Mouse (Mus musculus): Measurements from ENCODE around the gene Agtpbp1.

- TF ChIP-seq CTCF (IDR thresholded peaks at IDR 0.05; ENCODE audit: borderline replicate concordance, insufficient read depth, low read depth, low read length) (no peak), POLR2A (IDR thresholded peaks at IDR 0.05; ENCODE audit: borderline replicate concordance, insufficient read depth, low read length) (no peak)
Observed at GRCm38 (mm10) chr13:59456203-59456602, 128.8 kb downstream of the Agtpbp1 start.

All from cerebellum, adult 2 months (tissue).